Mouse (Mus musculus): ENCODE data around the gene Ahr. TPM values are rescaled to one million over a fixed set of nuclear protein-coding genes. Genes with fewer than 3 reads are reported as not detected.

Ahr gene
- total RNA-seq, 2 experiments from 2014 or later = 6.4 to 7.0 TPM

DNA sequence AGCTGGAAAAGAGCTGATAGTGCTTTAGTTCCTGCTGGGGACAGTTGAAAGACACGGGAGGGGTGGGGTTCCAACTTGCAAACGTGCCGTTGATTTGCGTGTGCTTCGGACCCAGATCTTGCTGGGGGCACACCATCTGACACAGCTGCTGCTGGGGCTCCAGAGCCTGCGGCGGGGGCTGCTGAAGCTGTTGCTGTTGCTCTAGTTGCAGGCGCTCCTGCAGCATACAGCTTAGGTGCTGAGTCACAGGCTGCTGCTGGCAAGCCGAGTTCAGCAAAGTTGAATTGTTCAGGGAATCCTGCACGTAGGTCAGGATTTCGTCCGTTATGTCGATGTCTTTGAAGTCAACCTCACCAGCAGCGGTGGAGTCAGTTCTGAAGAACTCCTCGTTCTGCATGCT is 30.8 kb downstream of the Ahr start:
- no peak for DNase-seq (ENCODE audit: low spot score in 2 of 2)

DNA sequence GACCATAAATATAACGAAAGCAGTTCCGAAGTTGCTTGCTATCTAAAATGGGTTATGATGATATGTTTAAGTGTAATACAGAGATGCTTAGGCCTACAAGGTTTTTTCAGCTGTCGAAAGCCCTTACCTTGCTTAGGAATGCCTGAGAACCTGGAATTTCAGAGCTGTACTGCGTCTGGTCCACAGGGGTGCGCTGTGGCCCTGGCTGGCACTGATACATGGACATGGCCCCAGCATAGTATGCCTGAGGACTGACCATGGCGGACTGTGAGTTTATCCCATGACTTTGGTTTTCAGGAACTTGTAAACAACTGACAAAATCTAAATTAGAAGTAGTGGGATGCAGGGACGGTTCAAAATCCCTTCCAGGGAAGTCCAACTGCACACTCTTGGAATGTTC is 31.3 kb downstream of the Ahr start:
- no peak for DNase-seq (ENCODE audit: low spot score in 2 of 2)

DNA sequence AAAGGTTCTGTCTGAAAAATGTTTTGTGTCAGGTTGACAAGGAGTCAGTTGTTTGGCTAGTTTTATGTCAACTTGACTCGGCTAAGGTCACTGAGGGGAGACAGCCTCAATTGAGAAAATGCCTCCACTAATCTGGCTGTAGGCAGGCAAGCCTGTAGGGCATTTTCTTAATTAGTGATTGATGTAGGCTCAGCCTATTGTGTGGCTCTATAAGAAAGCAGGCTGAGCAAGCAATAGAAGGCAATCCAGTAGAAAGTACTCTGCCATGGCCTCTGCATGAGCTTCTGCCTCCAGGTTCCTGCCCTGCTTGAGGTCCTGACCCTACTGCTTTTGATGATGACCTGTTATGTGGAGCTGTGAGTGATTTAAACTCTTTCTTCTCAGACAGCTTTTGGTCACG is 33.4 kb downstream of the Ahr start:
- DNase-seq (ENCODE audit: low spot score in 2 of 2) = no peak

DNA sequence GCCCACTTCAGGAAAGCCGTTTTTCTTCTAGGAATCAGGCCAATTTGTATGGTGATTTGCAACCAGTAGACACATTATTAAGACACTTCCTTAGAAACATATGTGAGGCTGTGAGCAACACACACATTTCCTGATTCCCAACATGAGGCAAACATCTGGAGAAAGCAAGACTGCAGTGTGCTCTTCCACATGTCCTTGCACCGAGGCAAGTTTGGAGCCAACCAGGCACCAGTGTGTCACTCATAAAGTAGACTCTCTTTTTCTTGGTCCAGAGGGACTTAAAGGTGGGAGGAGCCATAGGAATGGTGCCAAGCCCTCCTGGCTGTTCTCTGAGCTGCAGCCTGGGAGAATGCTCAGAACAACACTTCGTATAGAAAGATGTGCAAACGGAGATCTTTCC is 39.6 kb downstream of the Ahr start:
- no peak for DNase-seq (ENCODE audit: low spot score in 2 of 2)

DNA sequence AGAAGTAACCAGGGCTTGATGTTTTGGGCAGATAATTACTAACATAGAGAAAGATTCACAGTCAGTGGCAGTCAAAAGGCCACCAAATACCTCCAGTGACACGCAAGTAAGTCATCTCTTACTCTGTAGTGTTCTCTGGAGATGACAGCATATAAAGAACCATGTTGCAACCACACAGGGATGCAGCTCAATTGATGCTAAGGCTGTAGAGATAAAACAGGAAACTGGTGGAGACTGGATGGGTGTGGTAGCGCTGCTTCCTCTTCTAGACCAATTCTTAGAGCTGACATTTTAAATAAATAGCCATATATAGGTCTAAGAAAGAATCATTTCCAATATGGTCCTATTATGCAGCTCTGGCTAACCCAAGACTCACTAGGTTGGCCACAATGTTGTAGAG is 54.1 kb downstream of the Ahr start:
- DNase-seq (ENCODE audit: low spot score in 2 of 2) = no peak

DNA sequence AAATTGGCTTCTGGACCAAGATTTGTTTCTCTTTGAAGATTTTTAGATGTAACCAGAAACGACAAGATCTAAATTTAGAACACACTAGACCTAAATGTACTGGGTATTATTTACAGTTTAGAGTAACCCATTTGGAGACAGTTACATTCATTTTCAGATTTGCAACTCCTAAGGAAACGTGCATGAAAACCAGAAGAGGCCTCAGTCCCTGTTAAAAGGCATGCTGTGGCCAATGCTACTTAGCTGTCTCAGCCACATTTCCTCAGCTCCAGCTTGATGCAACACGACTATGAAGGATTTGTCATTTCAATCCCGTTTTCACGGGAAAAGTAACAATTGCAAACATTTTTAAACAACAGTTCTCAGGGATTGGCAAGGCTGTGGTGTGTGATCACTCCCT is 55.9 kb downstream of the Ahr start:
- DNase-seq (ENCODE audit: low spot score in 2 of 2) = no peak

DNA sequence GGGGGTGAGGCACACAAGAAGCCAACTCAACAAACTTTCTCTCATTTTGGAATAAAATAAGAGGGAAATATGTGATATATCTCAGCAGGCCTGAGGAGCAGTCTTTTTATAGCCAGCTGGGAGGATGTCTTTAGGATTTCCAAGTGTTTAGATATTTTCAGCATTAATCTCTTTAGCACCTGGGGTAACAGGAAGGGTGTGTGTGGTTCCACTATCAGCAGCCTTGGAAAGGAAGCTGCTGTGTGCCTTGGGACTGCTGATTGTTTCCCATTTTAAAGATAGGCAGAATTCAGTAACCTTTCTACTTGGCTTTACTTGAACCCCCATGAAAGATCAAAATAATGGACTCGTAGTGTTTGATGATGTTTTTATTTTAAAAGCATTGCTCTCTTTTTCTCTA is 71.4 kb downstream of the Ahr start:
- DNase-seq (ENCODE audit: low spot score in 2 of 2) = no peak

DNA sequence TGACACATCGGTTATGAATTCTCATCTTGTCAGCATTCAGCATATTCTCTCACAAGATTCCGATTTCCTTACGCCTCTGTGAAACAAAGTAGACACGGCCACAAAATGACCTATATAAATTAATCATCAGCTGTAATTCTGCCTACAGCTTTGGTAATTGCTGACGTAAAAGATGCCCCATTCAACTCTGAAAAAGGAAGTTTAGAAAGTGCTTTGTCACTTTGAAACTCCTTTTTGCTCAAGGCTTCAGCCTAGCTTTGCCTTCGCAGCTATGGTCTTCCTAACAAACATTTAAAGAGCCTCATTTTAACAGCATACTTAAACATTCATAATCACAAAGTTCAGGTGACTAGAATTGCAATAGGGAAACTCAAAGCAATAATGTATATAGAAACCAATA is 72.2 kb downstream of the Ahr start:
- no peak for DNase-seq (ENCODE audit: low spot score in 2 of 2)

DNA sequence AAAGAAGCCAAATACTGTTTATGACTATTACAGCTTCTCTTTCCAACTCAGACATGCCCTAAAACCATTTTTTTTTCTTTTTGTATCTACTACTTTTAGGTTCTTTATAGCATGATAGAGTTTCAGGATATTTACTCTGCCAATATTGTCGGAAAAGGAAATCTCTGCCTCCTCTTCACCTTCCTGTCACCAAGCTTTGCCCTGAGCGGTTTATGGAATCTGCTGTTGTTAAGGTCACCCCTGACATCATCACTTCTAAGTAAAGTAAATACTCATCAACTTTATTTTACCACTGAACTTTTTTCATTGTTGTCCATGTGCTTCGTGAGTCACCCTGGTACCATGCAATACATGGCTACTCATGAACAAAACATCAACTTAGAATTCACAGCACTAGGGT is 75.2 kb downstream of the Ahr start:
- DNase-seq (ENCODE audit: low spot score in 2 of 2) = no peak
